Mouse (Mus musculus) Patski (cell line): ENCODE data around the gene Map3k7. TPM values are rescaled to one million over a fixed set of nuclear protein-coding genes. Genes with fewer than 3 reads are reported as not detected.

Experiments
- ATAC-seq: fragments of 100-300 bp; one replicate; pipeline ENCODE4 v1.8.0; 2021
- CTCF ChIA-PET: fragments of 350-600 bp; sonication (Branson Sonifier 250); formaldehyde crosslinking; loops from one replicate; lab custom pipeline; 2022; ENCODE audit warnings: inconsistent platforms; lab: Charles Lee
- POLR2A ChIA-PET: fragments of 350-600 bp; sonication (Branson Sonifier 250); formaldehyde crosslinking; loops from one replicate; lab custom pipeline; 2022; ENCODE audit warnings: antibody characterized with exemption, inconsistent platforms; lab: Charles Lee
- DNase-seq: peaks from one replicate; pipeline ENCODE4 v3.0.0-alpha.2; 2011; ENCODE audit warnings: low read depth, low spot score
- H3K27me3 ChIP-seq: fragments of 371-371 bp; one replicate; pipeline ENCODE4 v1.5.1; 2021
- CTCF ChIP-seq: fragments of 100-300 bp; IDR thresholded peaks from one replicate; pipeline ENCODE4 v1.5.1; 2021
- in situ Hi-C: fragments of 300-500 bp; cut with MboI; formaldehyde crosslinking; loops from 3 replicates; pipeline ENCODE4 v1.11.1; 2018; ENCODE audit warnings: low pct_unique_long_range_greater_than_20kb, mixed read lengths
- polyA plus RNA-seq: library from polyadenylated mRNA; unstranded; gene quantifications from one replicate; pipeline ENCODE4 v1.2.3, GENCODE M21; 2021

The Map3k7 gene
- polyA plus RNA-seq, 1 experiment from 2014 or later: 46.1 TPM

DNA sequence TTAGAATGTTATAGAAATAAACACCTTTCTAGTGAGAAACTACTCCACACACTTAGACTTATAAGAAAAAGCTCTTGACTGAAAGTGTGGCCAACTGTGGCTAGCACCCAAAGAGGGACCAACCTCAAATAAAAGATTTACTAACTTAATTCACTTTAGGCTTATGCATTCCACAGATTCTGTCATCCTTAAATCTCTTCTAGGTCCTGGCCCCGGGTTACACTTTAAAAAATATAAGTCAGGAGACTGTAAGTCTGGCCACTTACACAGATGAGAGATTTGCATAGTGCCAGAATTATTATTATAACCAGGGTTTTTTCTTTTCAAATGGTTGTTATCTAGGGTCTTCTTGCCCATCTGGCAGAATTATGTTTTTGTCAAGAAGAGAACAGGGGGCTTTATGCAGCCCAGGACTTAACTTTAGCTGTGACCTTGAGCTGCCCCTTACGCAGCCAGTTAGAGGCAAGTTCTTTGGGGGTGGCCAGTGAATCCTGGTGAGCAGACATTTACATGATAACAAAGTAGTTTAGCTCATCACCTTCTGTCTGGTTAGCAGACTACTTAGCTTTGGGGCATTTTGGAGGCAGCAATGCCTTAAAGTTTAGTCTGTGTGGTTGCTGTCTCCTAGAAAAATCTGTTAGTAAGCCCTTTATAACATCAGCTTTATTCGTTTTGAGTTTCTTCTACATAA lies 11.5 kb downstream of the Map3k7 start:
- ATAC-seq (peak; percentile 78), DNase-seq (peak; percentile 66)
- TF ChIP-seq CTCF: no peak
- H3K27me3 ChIP-seq: no peaks in the 10 kb centered on the region
- in situ Hi-C loops: loop anchor here (10.0 kb wide), 1 partner anchor 269 kb away; no protein-coding TSS in a partner anchor
- ChIA-PET CTCF (interaction anchor here (0.9 to 1.5 kb wide), 2 partner anchors 56 to 573 kb away, joined by 3 read pairs; no protein-coding TSS in a partner anchor), POLR2A (no interaction called here)

GRCm38 (mm10) chr4:31981863-31982262 lies 18.0 kb downstream of the Map3k7 start:
- ATAC-seq: no peak
- POLR2A ChIA-PET: no interaction called here
- CTCF ChIA-PET: interaction anchor here (1.5 kb wide), 1 partner anchor 17 kb away, joined by 3 read pairs; no protein-coding TSS in a partner anchor

GRCm38 (mm10) chr4:31993386-31993785 lies 29.5 kb downstream of the Map3k7 start:
- in situ Hi-C loops: no loop called here
- POLR2A ChIA-PET: no interaction called here
- CTCF ChIA-PET: interaction anchor here (0.8 to 1.9 kb wide), 2 partner anchors 10 to 13 kb away, joined by 3 to 4 read pairs; no protein-coding TSS in a partner anchor
- no peaks in the 10 kb centered on the region for H3K27me3 ChIP-seq
- ATAC-seq (no peak), DNase-seq (no peak)
- no peak for TF ChIP-seq CTCF

More at GRCm38 (mm10) chr4:31981863-31982262, 18.0 kb downstream of the Map3k7 start:
- TF ChIP-seq CTCF: no peak
- H3K27me3 ChIP-seq: no peaks in the 10 kb centered on the region
- no peak for DNase-seq
- in situ Hi-C loops: no loop called here

DNA sequence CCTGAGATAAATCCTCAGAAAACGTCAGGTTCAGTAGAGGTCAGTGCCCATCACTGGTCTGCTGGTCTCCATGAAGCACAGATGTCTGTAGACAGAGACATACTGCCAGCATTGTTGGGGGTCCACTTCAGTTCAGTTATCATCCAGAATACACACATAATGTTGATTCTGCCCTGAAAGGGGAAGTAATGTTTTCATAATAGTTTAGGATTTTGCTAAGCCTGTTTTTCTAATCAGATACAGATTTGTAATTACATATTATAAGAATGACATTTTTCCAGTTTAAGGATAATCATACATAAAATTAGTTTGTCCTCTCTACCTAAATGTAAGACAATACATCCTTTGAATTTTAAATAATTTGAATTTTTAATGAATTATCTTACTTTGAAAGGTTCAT lies 30.0 kb downstream of the Map3k7 start:
- in situ Hi-C loops: no loop called here
- H3K27me3 ChIP-seq: no peaks in the 10 kb centered on the region
- CTCF ChIA-PET: interaction anchor here (0.8 to 1.9 kb wide), 2 partner anchors 9 to 13 kb away, joined by 3 to 4 read pairs; no protein-coding TSS in a partner anchor
- ATAC-seq (no peak), DNase-seq (no peak)
- no peak for TF ChIP-seq CTCF
- POLR2A ChIA-PET: no interaction called here

DNA sequence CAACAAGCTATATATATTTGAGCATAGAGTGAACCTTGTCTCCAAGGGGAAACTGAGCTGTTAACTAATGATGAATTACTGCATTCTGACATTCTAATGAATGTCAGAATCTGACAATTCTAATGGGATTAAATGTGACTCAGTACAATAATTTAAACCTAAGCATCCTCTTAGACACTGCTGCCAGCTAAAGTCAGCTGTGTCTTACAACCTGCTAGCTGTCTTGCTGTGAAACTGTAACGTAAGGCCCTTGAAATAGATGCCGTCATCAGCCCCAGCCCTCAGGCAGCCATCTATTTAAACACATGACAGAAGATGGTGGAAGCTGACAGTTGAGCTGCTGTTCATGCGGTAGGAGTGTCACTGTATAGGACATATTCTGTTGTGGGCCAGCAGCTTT lies 37.6 kb downstream of the Map3k7 start:
- no peak for DNase-seq
- TF ChIP-seq CTCF: no peak
- in situ Hi-C loops: no loop called here
- ChIA-PET CTCF (interaction anchor here (0.7 to 2.3 kb wide), 2 partner anchors 9 to 12 kb away, joined by 3 to 9 read pairs; no protein-coding TSS in a partner anchor), POLR2A (interaction anchor here (1.3 kb wide), 1 partner anchor 19 kb away, joined by 3 read pairs; no protein-coding TSS in a partner anchor)
- no peaks in the 10 kb centered on the region for H3K27me3 ChIP-seq
- ATAC-seq: no peak

DNA sequence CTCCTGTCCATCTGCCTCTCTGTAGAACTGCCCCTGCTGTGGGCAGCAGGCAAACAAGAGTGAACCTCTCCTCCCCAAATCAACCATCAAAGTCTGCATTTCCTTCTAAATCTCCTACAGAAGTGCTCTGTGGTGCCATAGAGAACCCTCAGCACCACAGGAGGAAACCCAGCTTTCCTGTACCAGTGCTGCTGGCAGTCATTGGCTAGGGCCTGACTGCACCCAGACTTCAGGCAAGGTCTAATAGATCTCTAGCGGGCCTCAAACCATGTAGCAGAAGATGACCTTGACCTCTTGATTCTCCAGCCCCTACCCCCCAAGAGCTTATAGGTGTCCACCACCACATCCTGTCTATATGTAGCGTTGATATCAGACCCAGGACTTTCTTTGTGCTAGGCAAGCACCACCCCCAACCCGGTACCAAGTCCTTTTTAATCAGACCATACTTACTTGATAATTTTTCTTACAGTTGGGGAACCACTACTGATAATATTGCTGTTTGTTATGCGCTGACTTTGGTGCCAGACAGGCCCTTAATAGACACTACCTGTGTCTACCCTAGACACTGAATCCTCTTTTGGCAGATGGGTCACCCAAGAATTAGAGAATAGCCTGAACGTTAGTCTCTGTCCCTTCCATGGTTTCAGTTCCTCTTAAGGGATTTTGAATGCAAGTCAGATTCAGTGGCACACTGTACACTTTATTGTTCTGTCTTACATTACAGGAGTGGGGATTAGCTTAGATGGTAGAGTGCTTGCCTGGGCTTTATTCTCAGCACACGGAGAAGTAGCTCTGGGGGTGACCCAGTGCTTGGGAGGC lies 41.1 kb downstream of the Map3k7 start:
- ATAC-seq: no peak
- CTCF ChIA-PET: interaction anchor here (1.4 kb wide), 1 partner anchor 16 kb away, joined by 4 read pairs; no protein-coding TSS in a partner anchor
- POLR2A ChIA-PET: no interaction called here
- TF ChIP-seq CTCF: no peak
- no peak for DNase-seq
- in situ Hi-C loops: no loop called here
- no peaks in the 10 kb centered on the region for H3K27me3 ChIP-seq

GRCm38 (mm10) chr4:32007174-32007573 lies 43.3 kb downstream of the Map3k7 start:
- in situ Hi-C loops: no loop called here
- no peak for TF ChIP-seq CTCF
- H3K27me3 ChIP-seq: no peaks in the 10 kb centered on the region
- ChIA-PET POLR2A (no interaction called here), CTCF (interaction anchor here (0.8 kb wide), 1 partner anchor 14 kb away, joined by 3 read pairs; no protein-coding TSS in a partner anchor)
- ATAC-seq (no peak), DNase-seq (no peak)

- in situ Hi-C loops: no loop called here
- CTCF ChIA-PET: interaction anchor here (0.8 kb wide), 1 partner anchor 13 kb away, joined by 3 read pairs; no protein-coding TSS in a partner anchor
- no peak for DNase-seq
- POLR2A ChIA-PET: no interaction called here
- TF ChIP-seq CTCF: no peak
- ATAC-seq: no peak
- H3K27me3 ChIP-seq: no peaks in the 10 kb centered on the region
Measured at GRCm38 (mm10) chr4:32008095-32008494, 44.2 kb downstream of the Map3k7 start.

DNA sequence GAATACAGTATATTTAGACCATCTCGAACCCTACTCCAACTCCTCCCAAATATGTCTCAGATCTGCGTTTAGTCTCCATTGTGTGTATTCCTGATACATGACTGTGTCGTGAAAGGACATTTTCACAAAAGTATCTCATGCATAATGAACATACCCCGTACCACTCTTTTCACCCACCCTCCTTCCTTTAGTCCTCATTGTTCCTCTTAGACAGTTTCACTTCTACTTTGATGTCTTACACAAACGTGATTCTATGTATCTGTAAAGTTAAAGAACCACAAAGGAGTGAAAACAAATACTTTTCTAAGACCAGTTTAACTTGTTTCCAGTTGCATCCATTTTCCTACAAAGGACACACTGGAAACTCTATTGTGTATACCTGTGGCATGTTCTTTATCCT lies 46.9 kb downstream of the Map3k7 start:
- no peak for DNase-seq
- ATAC-seq: no peak
- in situ Hi-C loops: no loop called here
- CTCF ChIA-PET: interaction anchor here (0.8 kb wide), 1 partner anchor 10 kb away, joined by 4 read pairs; no protein-coding TSS in a partner anchor
- POLR2A ChIA-PET: interaction anchor here (0.6 kb wide), 1 partner anchor 616 kb away, joined by 6 read pairs; no protein-coding TSS in a partner anchor
- no peak for TF ChIP-seq CTCF
- H3K27me3 ChIP-seq: no peaks in the 10 kb centered on the region
